Mouse (Mus musculus) C2C12 (cell line): ENCODE results near the gene Ilf3. TPM values are rescaled to one million over a fixed set of nuclear protein-coding genes. Genes with fewer than 3 reads are reported as not detected.

Experiments used
- H3K27me3 ChIP-seq: one replicate; pipeline ENCODE4 v1.6.1; 2011; ENCODE audit not compliant: control insufficient read depth, insufficient read depth, insufficient read length
- H3K36me3 ChIP-seq: one replicate; pipeline ENCODE4 v1.6.1; 2011; ENCODE audit not compliant: control insufficient read depth, insufficient read depth
- H3K4me3 ChIP-seq: one replicate; pipeline ENCODE4 v1.5.1; 2011; ENCODE audit warnings: mild to moderate bottlenecking, control low read depth; ENCODE audit not compliant: poor library complexity, insufficient read depth, severe bottlenecking
- H3K79me2 ChIP-seq: one replicate; pipeline ENCODE4 v1.6.1; 2011; ENCODE audit not compliant: control insufficient read depth, insufficient read depth
- H3K79me3 ChIP-seq: one replicate; pipeline ENCODE4 v1.6.1; 2011; ENCODE audit warnings: low read depth, control low read depth
- H3ac ChIP-seq: one replicate; pipeline ENCODE3; 2011; ENCODE audit warnings: low read depth; ENCODE audit not compliant: control insufficient read depth, insufficient read length
- CEBPB ChIP-seq: IDR thresholded peaks from one replicate; pipeline ENCODE4 v1.6.1; 2011; ENCODE audit warnings: low read depth, mild to moderate bottlenecking, control low read depth, moderate library complexity
- CTCF ChIP-seq: IDR thresholded peaks from one replicate; pipeline ENCODE4 v1.5.1; 2011; ENCODE audit not compliant: control insufficient read depth, insufficient read depth, insufficient read length
- FOSL1 ChIP-seq: IDR thresholded peaks from one replicate; pipeline ENCODE4 v1.8.0; 2011; ENCODE audit warnings: mild to moderate bottlenecking, low read length; ENCODE audit not compliant: poor library complexity, insufficient read depth, severe bottlenecking
- MAX ChIP-seq: IDR thresholded peaks from one replicate; pipeline ENCODE4 v1.6.1; 2011; ENCODE audit warnings: mild to moderate bottlenecking, control low read depth
- MYOD1 ChIP-seq: IDR thresholded peaks from one replicate; pipeline ENCODE4 v1.6.1; 2011; ENCODE audit warnings: low read depth; ENCODE audit not compliant: control insufficient read depth, insufficient read length
- MYOG ChIP-seq: IDR thresholded peaks from one replicate; pipeline ENCODE4 v1.6.1; 2011; ENCODE audit not compliant: control insufficient read depth, insufficient read length; ENCODE audit errors: extremely low read depth
- USF1 ChIP-seq: IDR thresholded peaks from one replicate; pipeline ENCODE4 v1.6.1; 2011; ENCODE audit warnings: low read depth, mild to moderate bottlenecking, control low read depth, moderate library complexity
- polyA plus RNA-seq: library from polyadenylated mRNA; unstranded; fragments of >200 nt; fragmentation: generic; extraction: Trizol; gene quantifications from one replicate; pipeline ENCODE4 v1.2.1, GENCODE M21; 2012; ENCODE audit warnings: missing spikeins

Ilf3 gene
- polyA plus RNA-seq, 1 experiment: 66.6 TPM

DNA sequence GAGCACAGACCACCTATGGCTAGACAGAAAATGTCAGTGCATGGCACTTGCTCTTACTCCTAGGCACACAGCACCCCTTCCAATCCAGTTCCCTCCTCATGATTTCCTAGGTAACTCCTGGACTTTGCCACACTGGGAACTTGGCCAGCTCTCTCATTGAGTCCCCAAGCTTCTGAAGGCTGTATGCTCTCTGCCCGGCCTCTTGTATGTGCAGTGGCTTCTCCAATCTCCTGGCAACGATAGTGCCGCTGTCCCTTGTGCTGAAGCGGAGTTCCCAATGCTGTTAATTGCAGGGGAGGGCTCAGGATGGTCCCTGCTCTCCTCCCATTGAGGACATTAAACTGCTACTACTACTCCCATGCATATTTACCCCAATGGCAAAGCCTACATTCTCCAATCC is 40.3 kb downstream of the Ilf3 start:
- TF ChIP-seq CEBPB (no peak), FOSL1 (no peak), MYOD1 (no peak)
- Histone ChIP-seq H3ac (no peak overlapping the region), H3K4me3 (no peak overlapping the region), H3K79me3 (peaks cover 3% of the 10 kb centered on the region), H3K36me3 (peaks cover 43% of the 10 kb centered on the region), H3K27me3 (no peaks in the 10 kb centered on the region), H3K79me2 (peaks cover 13% of the 10 kb centered on the region)

DNA sequence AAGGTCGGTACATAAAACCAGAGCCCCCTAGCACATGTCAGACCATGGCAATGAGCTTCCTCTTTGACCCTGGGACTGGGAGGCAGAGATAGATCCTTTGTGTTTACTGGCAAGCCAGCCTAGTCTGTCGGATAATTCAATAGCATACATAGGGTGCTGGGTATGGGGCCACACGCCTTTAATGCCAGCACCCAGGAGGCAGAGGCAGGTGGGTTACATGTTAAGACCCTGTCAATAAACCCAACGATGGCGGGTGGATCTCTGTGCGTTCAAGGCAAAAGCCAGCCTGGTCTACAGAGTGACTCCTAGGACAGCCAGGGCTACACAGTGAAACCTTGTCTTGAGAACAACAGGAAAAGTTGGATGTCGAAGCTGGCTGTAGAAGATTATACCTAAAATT is 41.0 kb downstream of the Ilf3 start:
- no peak overlapping the region for H3ac ChIP-seq
- H3K79me2 ChIP-seq: peaks cover 20% of the 10 kb centered on the region
- TF ChIP-seq CEBPB (no peak), MYOD1 (no peak), MAX (no peak), MYOG (no peak), CTCF (no peak), FOSL1 (no peak), USF1 (no peak)

DNA sequence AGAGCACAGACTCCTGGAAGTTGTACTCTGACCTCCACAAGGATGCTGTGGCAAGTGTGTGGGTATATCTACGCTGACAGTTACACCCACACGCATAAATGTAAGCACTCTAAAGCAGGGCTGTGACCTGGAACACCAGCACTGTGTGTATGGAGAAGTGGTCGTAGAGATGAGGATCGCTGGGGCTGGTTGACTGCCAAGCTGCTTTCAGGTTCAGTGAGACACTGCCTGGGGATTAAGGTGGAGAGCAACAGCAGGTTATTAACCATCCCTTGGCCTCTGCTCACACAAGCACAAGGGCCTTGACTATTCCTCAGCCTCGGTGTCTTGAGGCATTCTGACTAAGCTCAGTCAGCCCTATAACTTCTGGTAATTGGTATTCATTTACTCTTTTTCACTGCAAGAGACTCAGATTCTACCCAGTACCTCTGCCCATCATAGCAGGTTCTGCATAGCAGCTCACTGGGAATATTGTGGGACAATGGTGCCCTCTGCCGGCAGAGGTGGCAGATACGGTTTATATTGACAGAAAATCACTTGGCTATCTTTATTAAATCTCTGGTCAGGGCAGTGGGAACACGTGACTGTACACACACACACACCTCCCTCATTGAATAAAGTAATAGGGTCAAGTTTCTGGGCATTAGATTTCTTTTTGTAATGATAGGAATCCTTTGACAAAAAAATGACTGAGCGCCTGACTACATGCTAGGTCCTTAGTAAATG is 42.1 kb downstream of the Ilf3 start:
- Histone ChIP-seq H3K79me3 (peaks cover 7% of the 10 kb centered on the region), H3K79me2 (peaks cover 31% of the 10 kb centered on the region), H3K36me3 (peaks cover 36% of the 10 kb centered on the region), H3ac (no peak overlapping the region), H3K4me3 (no peak overlapping the region), H3K27me3 (no peaks in the 10 kb centered on the region)
- TF ChIP-seq USF1: peak; percentile 82
- no peak for TF ChIP-seq MAX
- TF ChIP-seq MYOG: no peak
- peak; percentile 41 for TF ChIP-seq CTCF
- no peak for TF ChIP-seq MYOD1
- no peak for TF ChIP-seq FOSL1
- no peak for TF ChIP-seq CEBPB

More for the DNA sequence above, 41.0 kb downstream of the Ilf3 start:
- no peak overlapping the region for H3K4me3 ChIP-seq
- no peaks in the 10 kb centered on the region for H3K27me3 ChIP-seq
- peaks cover 5% of the 10 kb centered on the region for H3K79me3 ChIP-seq
- H3K36me3 ChIP-seq: peaks cover 37% of the 10 kb centered on the region

DNA sequence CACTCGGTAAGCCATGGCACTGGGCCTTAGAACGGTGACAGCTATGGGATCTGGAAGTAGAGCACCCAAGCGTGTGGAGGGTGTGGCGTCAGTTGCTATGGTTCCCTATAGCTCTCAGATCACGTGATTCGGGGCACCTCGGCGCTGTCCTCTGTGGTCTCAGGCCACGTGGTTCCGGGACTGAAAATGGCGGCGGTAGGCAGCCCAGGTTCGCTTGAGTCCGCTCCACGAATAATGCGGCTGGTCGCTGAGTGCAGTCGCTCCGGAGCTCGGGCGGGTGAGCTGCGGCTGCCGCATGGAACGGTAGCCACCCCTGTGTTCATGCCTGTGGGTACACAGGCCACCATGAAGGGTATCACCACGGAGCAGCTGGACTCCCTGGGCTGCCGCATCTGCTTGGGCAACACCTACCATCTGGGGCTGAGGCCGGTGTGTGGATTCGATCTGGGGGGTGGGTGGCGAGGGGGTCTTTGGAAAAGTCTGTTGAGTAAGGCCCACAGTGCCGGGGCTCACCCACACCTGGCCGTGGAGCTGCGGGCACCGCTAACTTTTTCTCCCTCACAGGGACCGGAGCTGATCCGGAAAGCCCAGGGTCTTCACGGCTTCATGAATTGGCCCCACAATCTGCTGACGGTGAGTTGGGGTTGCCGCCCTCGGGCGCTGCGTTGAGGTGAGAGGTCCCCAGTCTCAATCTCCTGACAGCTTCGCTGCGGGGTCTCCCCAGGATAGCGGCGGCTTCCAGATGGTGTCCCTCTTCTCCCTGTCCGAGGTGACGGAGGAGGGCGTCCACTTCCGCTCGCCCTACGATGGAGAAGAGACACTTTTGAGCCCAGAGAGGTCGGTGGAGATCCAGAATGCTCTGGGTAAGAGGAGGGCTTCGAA is 44.2 kb downstream of the Ilf3 start, which contains the start of gene Qtrt1:
Qtrt1 (plus strand) TSS at position 169 of the 882 bp plus-strand sequence.
- Histone ChIP-seq H3K36me3 (peaks cover 27% of the 10 kb centered on the region), H3K79me3 (peaks cover 11% of the 10 kb centered on the region), H3K27me3 (no peaks in the 10 kb centered on the region), H3ac (peak within 1 kb of the TSS; percentile 82), H3K79me2 (peaks cover 38% of the 10 kb centered on the region), H3K4me3 (peak within 1 kb of the TSS; percentile 84)
- peak; percentile 98 for TF ChIP-seq USF1
- no peak for TF ChIP-seq FOSL1
- TF ChIP-seq CEBPB: no peak
- TF ChIP-seq MAX: peak; percentile 99

DNA sequence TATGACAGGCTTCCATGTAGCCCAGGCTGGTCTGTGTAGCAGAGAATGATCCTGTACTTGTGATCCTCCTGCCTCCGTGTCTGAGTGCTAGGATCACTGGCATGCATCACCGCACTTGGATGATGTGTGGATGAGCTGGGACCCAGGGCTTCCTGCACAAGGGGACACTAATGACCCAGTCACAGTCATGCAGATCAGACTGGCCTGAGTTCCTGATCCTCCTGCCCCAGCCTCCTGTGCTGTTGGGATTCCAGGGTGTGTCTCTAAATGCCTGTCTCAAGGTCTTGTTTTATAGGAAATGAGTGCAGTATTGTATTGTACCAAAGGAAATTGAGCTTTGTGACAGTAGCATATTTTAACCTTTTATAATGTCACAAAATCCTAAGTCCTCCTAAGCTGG is 50.2 kb downstream of the Ilf3 start:
- Histone ChIP-seq H3K79me3 (peaks cover 8% of the 10 kb centered on the region), H3ac (no peak overlapping the region), H3K36me3 (peaks cover 46% of the 10 kb centered on the region), H3K27me3 (no peaks in the 10 kb centered on the region), H3K79me2 (peaks cover 26% of the 10 kb centered on the region), H3K4me3 (no peak overlapping the region)
- no peak for TF ChIP-seq CTCF
- no peak for TF ChIP-seq CEBPB
- TF ChIP-seq MYOG: no peak
- no peak for TF ChIP-seq MYOD1
- TF ChIP-seq FOSL1: no peak
- TF ChIP-seq USF1: no peak
- TF ChIP-seq MAX: no peak
